Mouse (Mus musculus): Measurements from ENCODE around the gene Shisa7. TPM values are rescaled to one million over a fixed set of nuclear protein-coding genes. Genes with fewer than 3 reads are reported as not detected.
A peak's percentile ranks its signal among the peaks of the same experiment; 100 is the strongest.
"Not testable (repeated sequence)": the region's sequence is repeated elsewhere in the genome, so short reads cannot be mapped to it uniquely, and the experiment has no call there.

Gene Shisa7
- polyA plus RNA-seq (2014; fragmentation: Nextera tagmentation; extraction: Ambion mirVana): 0.20 and 0.44 TPM in 2 replicates

DNA sequence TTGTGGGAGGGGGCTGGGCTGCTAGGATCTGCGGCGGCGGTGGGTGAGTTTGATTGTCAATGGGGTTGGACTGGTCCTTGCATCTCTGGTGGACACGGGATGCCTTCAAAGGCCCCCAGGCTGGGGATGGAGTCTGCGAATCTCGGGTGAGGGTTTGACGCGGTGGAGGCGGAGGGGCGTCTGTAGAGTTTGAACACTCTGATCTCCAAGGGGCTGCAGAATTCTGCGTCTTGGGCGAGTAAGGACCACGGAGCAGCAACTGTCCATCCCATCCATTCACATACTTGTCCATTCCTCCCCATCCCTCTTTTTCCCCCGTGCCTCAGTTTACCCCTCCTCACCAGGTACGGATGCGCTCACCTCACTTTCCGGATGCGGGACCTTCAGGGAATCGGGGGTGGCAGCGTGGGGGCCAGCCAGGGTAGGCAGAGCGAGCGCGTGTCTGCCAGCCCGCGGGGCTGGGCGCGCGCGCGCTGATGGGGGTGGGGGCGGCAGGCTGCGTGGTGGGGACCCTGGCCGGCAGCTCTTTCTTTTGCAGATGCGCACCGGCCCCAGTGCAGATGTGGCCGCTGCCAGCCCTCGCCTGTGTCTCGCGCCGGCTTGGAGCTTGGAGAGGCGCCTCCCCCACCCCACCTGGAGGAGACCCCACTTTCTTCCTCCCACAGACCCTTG, at the start of gene Shisa7:
Gene Shisa7, minus strand, starts transcription at position 452 of the 672 bp plus-strand sequence.
- Histone ChIP-seq H3K27me3 (ENCODE audit: control insufficient read depth, insufficient read depth, low read length) (peaks cover 41% of the 10 kb centered on the region), H3K36me3 (ENCODE audit: control insufficient read depth, insufficient read depth, low read length) (no peaks in the 10 kb centered on the region), H3K27ac (replicated peaks; ENCODE audit: low read depth, low read length) (no peak within 1 kb of the TSS), H3K4me3 (ENCODE audit: low read depth, low read length) (peak within 1 kb of the TSS; percentile 33), H3K4me2 (ENCODE audit: low read depth, severe bottlenecking) (peak within 1 kb of the TSS; percentile 90), H3K4me1 (ENCODE audit: control insufficient read depth, insufficient read depth, low read length) (peaks cover 17% of the 10 kb centered on the region), H3K9me3 (ENCODE audit: control insufficient read depth, low read length) (no peaks in the 10 kb centered on the region), H3K9ac (ENCODE audit: low read length) (peak within 1 kb of the TSS; percentile 30; the same call in 1 of the 2 replicates)
- no peak for DNase-seq (ENCODE audit: low spot score)
- peak; percentile 53; the same call in 1 of the 2 replicates for ATAC-seq (ENCODE audit: insufficient number of reproducible peaks, low FRiP score, low TSS enrichment, low read depth)
- 1% methylated on average over 41 of the region's 41 CpGs for WGBS

DNA sequence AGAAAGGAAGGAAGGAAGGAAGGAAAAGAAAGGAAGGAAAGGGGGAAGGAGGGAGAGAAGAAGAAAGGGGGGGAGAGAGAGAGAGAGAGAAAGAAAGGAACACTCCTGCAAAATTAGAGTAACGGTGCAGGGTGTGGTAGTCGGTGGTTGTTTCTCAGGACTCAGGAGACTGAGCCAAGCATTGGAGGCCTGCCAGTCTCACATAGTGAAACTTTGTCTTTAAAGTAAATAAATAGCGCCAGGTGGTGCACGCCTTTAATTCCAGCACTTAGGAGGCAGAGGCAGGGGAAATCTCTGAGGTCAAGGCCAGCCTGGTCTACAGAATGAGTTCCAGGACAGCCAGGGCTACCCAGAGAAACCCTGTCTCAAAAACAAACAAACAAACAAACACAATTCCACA, 42.2 kb upstream of the Shisa7 start:
- Histone ChIP-seq H3K36me3 (ENCODE audit: control insufficient read depth, insufficient read depth, low read length) (no peaks in the 10 kb centered on the region), H3K27ac (replicated peaks; ENCODE audit: low read depth, low read length) (no peak overlapping the region), H3K9ac (ENCODE audit: low read length) (no peak overlapping the region), H3K27me3 (ENCODE audit: control insufficient read depth, insufficient read depth, low read length) (no peaks in the 10 kb centered on the region), H3K4me1 (ENCODE audit: control insufficient read depth, insufficient read depth, low read length) (no peaks in the 10 kb centered on the region), H3K4me2 (ENCODE audit: low read depth, severe bottlenecking) (no peak overlapping the region), H3K4me3 (ENCODE audit: low read depth, low read length) (no peak overlapping the region), H3K9me3 (ENCODE audit: control insufficient read depth, low read length) (no peaks in the 10 kb centered on the region)
- no peak for DNase-seq (ENCODE audit: low spot score)
- 79% methylated on average over 4 of the region's 4 CpGs for WGBS
- ATAC-seq (ENCODE audit: insufficient number of reproducible peaks, low FRiP score, low TSS enrichment, low read depth): no peak

DNA sequence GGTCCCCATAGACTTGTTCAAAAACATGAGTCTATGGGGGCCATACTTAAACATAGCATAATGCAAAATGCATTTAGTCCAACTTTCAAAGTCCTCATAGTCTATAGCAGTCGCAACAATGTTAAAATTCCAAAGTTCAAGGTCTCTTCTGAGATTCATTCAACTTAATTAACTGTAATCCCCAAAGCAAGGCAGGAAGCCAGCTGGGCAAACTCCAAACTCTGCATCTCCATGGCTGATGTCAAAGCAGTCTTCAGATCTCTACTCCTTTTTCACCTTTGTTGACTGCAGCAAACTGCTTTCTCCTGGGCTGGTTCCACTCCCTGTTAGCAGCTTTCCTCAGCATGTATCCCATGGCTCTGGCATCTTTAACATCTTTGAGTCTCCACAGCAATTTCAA, 34.5 kb upstream of the Shisa7 start:
- not testable (repeated sequence) for H3K4me3 ChIP-seq (ENCODE audit: low read depth, low read length); H3K27ac ChIP-seq (replicated peaks; ENCODE audit: low read depth, low read length); H3K36me3 ChIP-seq (ENCODE audit: control insufficient read depth, insufficient read depth, low read length); H3K9me3 ChIP-seq (ENCODE audit: control insufficient read depth, low read length); H3K27me3 ChIP-seq (ENCODE audit: control insufficient read depth, insufficient read depth, low read length); H3K4me2 ChIP-seq (ENCODE audit: low read depth, severe bottlenecking); DNase-seq (ENCODE audit: low spot score); ATAC-seq (ENCODE audit: insufficient number of reproducible peaks, low FRiP score, low TSS enrichment, low read depth); H3K9ac ChIP-seq (ENCODE audit: low read length); H3K4me1 ChIP-seq (ENCODE audit: control insufficient read depth, insufficient read depth, low read length)
- 81% methylated on average over 1 of the region's 1 CpGs for WGBS

DNA sequence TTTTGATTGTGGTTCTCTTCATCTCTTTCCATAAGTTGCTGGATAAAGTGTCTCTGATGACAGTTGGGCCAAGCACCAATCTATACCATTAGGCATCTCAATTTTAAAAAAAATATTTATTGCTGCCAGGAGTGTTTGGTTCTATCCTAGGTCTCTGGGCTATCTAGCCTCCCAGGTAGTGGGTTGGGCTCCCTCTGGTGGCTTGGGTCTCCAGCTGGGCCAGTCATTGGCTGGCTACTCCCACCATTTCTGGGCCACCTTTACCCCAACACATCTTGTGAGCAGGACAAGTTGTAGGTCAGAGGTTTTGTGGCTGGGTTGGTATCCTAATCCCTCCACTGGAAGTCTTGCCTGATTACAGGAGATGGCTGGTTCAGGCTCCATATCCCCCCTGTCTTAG, 33.7 kb upstream of the Shisa7 start:
- no peak overlapping the region for H3K4me2 ChIP-seq (ENCODE audit: low read depth, severe bottlenecking)
- H3K9ac ChIP-seq (ENCODE audit: low read length): no peak overlapping the region

DNA sequence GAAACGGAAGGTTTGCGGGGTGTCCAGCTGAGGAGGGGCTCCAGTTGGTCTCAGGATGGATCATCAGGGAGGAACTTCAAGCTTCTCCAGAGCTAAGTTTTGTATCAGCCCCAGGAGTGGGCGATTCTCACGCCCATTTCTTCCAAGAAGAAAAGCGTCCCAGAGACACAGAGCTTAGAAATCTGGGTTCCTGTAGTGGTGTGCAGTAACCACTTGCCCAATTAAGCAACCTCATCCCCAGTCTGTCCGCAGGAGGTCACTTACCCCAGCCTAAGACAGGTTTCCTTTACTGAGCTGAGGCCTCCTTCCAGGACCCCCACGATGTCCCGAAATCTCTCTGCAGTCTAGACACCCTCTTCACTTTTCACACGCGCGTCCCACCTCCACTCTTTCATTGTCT, 32.7 kb upstream of the Shisa7 start:
- peak overlapping the region; percentile 48 for H3K9ac ChIP-seq (ENCODE audit: low read length)
- H3K36me3 ChIP-seq (ENCODE audit: control insufficient read depth, insufficient read depth, low read length): no peaks in the 10 kb centered on the region
- peak overlapping the region; percentile 76 for H3K4me2 ChIP-seq (ENCODE audit: low read depth, severe bottlenecking)
- no peaks in the 10 kb centered on the region for H3K27me3 ChIP-seq (ENCODE audit: control insufficient read depth, insufficient read depth, low read length)
- 8% methylated on average over 11 of the region's 11 CpGs for WGBS
- H3K27ac ChIP-seq (replicated peaks; ENCODE audit: low read depth, low read length): no peak overlapping the region
- ATAC-seq (ENCODE audit: insufficient number of reproducible peaks, low FRiP score, low TSS enrichment, low read depth) (peak; percentile 28; the same call in 1 of the 2 replicates), DNase-seq (ENCODE audit: low spot score) (no peak)
- 0 out of 2 replicates have a peak, but pooled peaks cover 6% of the 10 kb centered on the region for H3K4me1 ChIP-seq (ENCODE audit: control insufficient read depth, insufficient read depth, low read length)
- H3K9me3 ChIP-seq (ENCODE audit: control insufficient read depth, low read length): no peaks in the 10 kb centered on the region
- H3K4me3 ChIP-seq (ENCODE audit: low read depth, low read length): peak overlapping the region; percentile 33

More for the DNA sequence above, 33.7 kb upstream of the Shisa7 start:
- ATAC-seq (ENCODE audit: insufficient number of reproducible peaks, low FRiP score, low TSS enrichment, low read depth): no peak
- Histone ChIP-seq H3K4me3 (ENCODE audit: low read depth, low read length) (no peak overlapping the region), H3K27me3 (ENCODE audit: control insufficient read depth, insufficient read depth, low read length) (no peaks in the 10 kb centered on the region), H3K4me1 (ENCODE audit: control insufficient read depth, insufficient read depth, low read length) (0 out of 2 replicates have a peak, but pooled peaks cover 6% of the 10 kb centered on the region), H3K9me3 (ENCODE audit: control insufficient read depth, low read length) (no peaks in the 10 kb centered on the region), H3K27ac (replicated peaks; ENCODE audit: low read depth, low read length) (no peak overlapping the region), H3K36me3 (ENCODE audit: control insufficient read depth, insufficient read depth, low read length) (no peaks in the 10 kb centered on the region)
- DNase-seq (ENCODE audit: low spot score): no peak

DNA sequence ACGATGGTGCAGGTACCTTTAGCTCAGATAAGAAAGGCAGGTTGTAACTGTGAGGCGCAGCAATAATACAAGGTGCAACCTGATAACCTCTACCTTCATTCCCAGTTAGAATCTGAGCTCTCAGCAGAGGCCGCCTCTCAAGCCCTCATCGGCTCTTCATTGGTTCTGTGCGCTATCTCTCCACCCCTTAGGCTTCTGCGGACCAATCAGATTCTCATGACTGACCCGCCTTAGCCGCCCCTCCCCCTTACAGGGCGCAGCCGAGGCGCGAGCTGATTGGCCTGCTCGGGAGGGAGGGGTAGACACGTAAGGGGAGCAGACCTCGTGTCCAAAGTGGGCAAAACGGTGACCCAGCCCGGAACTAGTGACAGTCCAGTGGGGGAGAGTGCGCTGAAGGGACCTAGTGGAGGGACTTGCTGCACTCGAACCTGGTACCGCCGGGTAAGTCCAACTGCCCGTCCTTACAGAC, 32.3 kb upstream of the Shisa7 start, which contains the start of gene Isoc2a:
Gene Isoc2a, plus strand, starts transcription at position 401 of the 469 bp plus-strand sequence.
- no peaks in the 10 kb centered on the region for H3K27me3 ChIP-seq (ENCODE audit: control insufficient read depth, insufficient read depth, low read length)
- under 1% methylated on average over 22 of the region's 22 CpGs for WGBS
- H3K27ac ChIP-seq (replicated peaks; ENCODE audit: low read depth, low read length): no peak within 1 kb of the TSS

DNA sequence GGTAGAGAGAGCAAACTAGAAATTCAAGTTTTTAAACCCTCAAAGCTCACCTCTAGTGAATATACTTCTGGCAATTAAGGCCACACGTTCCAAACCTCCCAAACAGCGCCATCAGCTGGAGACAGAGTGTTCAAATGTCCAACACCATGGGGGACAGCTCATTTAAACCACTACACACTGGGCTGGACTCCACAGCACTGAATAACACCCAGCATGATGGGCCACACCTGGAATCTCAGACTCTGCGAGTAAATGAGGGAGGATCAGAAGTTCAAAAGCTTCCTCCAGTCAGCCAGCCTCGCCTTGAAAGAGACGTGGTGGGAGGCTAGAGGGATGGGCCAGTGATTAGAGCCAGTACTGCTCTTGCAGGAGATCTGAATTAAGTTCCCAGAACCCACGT, 25.6 kb upstream of the Shisa7 start, which contains the start of gene Isoc2b:
Gene Isoc2b, minus strand, starts transcription at position 126 of the 400 bp plus-strand sequence.
- Histone ChIP-seq H3K27me3 (ENCODE audit: control insufficient read depth, insufficient read depth, low read length) (no peaks in the 10 kb centered on the region), H3K4me2 (ENCODE audit: low read depth, severe bottlenecking) (no peak within 1 kb of the TSS), H3K9ac (ENCODE audit: low read length) (no peak within 1 kb of the TSS), H3K4me3 (ENCODE audit: low read depth, low read length) (no peak within 1 kb of the TSS), H3K4me1 (ENCODE audit: control insufficient read depth, insufficient read depth, low read length) (peaks cover 4% of the 10 kb centered on the region; the same call in 1 of the 2 replicates), H3K9me3 (ENCODE audit: control insufficient read depth, low read length) (no peaks in the 10 kb centered on the region), H3K27ac (replicated peaks; ENCODE audit: low read depth, low read length) (no peak within 1 kb of the TSS), H3K36me3 (ENCODE audit: control insufficient read depth, insufficient read depth, low read length) (no peaks in the 10 kb centered on the region)
- ATAC-seq (ENCODE audit: insufficient number of reproducible peaks, low FRiP score, low TSS enrichment, low read depth) (no peak), DNase-seq (ENCODE audit: low spot score) (no peak)
- 53% methylated on average over 6 of the region's 6 CpGs for WGBS

More for the DNA sequence above, 32.3 kb upstream of the Shisa7 start, which contains the start of gene Isoc2a:
- Histone ChIP-seq H3K4me1 (ENCODE audit: control insufficient read depth, insufficient read depth, low read length) (0 out of 2 replicates have a peak, but pooled peaks cover 6% of the 10 kb centered on the region), H3K4me2 (ENCODE audit: low read depth, severe bottlenecking) (peak within 1 kb of the TSS; percentile 76), H3K9me3 (ENCODE audit: control insufficient read depth, low read length) (no peaks in the 10 kb centered on the region), H3K36me3 (ENCODE audit: control insufficient read depth, insufficient read depth, low read length) (no peaks in the 10 kb centered on the region), H3K9ac (ENCODE audit: low read length) (peak within 1 kb of the TSS; percentile 48), H3K4me3 (ENCODE audit: low read depth, low read length) (peak within 1 kb of the TSS; percentile 33)
- DNase-seq (ENCODE audit: low spot score): peak; percentile 94
- peak; percentile 99 for ATAC-seq (ENCODE audit: insufficient number of reproducible peaks, low FRiP score, low TSS enrichment, low read depth)

DNA sequence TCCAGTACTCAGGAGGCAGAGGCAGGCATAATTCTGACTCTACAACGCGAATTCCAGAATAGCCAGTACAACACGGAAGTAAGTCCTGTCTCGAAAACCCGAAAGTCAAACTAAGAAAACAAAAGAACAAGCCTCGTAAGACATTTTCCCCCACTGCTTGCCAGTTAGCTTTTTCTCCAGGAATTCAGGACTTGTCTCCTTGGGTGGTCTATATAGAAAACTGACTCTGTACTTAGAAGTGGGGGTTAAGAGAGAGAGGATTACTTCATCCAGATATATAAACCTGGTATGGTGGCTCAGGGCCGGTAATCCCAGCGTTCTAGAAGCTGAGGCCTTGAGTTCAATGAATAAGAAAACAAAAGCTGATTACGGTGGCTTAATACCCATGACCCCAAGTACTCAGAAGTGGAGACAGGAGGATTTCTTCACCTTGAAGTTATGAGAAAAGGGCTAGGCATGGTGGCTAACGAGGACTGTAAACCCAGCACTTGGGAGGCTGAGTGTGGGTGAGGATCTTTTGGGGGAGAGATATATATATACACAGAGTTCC, 22.2 kb upstream of the Shisa7 start:
- no peaks in the 10 kb centered on the region for H3K27me3 ChIP-seq (ENCODE audit: control insufficient read depth, insufficient read depth, low read length)
- H3K9me3 ChIP-seq (ENCODE audit: control insufficient read depth, low read length): no peaks in the 10 kb centered on the region
- no peak overlapping the region for H3K27ac ChIP-seq (replicated peaks; ENCODE audit: low read depth, low read length)
- peak overlapping the region; percentile 51 for H3K4me2 ChIP-seq (ENCODE audit: low read depth, severe bottlenecking)
- peak overlapping the region; percentile 48 for H3K4me3 ChIP-seq (ENCODE audit: low read depth, low read length)
- no peaks in the 10 kb centered on the region for H3K36me3 ChIP-seq (ENCODE audit: control insufficient read depth, insufficient read depth, low read length)
- ATAC-seq (ENCODE audit: insufficient number of reproducible peaks, low FRiP score, low TSS enrichment, low read depth) (no peak), DNase-seq (ENCODE audit: low spot score) (no peak)
- H3K4me1 ChIP-seq (ENCODE audit: control insufficient read depth, insufficient read depth, low read length): peaks cover 4% of the 10 kb centered on the region; the same call in 1 of the 2 replicates
- H3K9ac ChIP-seq (ENCODE audit: low read length): no peak overlapping the region; the same call in 1 of the 2 replicates
- WGBS: 62% methylated on average over 10 of the region's 10 CpGs
